Mouse (Mus musculus) cerebellum, adult 9-10 months (tissue): ENCODE data around the gene Wdr45b.
"Not testable (repeated sequence)": the region's sequence is repeated elsewhere in the genome, so short reads cannot be mapped to it uniquely, and the experiment has no call there.

Source experiments
- DNase-seq: peaks from one replicate; pipeline ENCODE4 v3.0.0; 2022

The Wdr45b gene

GRCm38 (mm10) chr11:121326681-121327080 lies 27.6 kb downstream of the Wdr45b start:
- DNase-seq: no peak

DNA sequence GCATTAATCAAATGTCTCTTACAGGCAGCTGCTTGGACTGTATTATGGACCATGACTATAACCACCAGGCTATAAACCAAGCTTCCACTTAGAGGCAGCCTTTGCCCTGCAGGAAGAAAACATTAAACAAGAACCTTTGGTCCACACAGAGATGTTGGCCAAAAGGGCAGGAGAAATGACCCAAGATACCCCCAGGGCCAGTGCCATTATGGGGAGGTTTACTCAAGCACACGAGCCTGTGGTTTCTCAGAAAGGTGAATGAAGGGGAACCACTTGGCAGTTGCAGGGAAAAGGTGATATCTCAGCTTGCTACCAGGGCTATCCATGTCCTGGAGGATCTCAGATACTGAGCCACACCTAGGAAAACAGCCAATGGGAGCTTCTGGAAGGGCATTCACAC lies 28.2 kb downstream of the Wdr45b start:
- no peak for DNase-seq

DNA sequence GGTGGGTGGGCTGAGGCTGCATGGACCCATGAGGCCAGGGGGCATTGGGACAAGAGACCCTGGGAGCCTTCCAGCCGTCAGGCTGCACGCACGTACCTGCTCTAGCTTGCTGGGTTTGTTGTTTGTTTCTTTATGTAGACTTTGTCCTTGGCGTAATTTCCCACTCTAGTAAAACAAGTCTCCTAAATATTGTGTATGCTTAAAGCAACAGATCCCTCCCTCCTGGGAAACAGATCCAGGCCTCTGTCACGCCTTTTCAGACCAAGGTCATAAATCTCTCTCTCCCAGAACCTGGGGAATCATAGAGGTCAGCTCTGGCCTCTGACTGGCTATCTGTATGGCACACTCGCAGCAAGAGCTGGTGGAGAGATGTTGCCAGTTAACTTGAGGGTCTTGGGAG lies 46.5 kb downstream of the Wdr45b start:
- DNase-seq: not testable (repeated sequence)

- DNase-seq: no peak
Measured at GRCm38 (mm10) chr11:121306608-121307007, 47.6 kb downstream of the Wdr45b start.

GRCm38 (mm10) chr11:121305371-121305770 lies 48.9 kb downstream of the Wdr45b start:
- DNase-seq: no peak

DNA sequence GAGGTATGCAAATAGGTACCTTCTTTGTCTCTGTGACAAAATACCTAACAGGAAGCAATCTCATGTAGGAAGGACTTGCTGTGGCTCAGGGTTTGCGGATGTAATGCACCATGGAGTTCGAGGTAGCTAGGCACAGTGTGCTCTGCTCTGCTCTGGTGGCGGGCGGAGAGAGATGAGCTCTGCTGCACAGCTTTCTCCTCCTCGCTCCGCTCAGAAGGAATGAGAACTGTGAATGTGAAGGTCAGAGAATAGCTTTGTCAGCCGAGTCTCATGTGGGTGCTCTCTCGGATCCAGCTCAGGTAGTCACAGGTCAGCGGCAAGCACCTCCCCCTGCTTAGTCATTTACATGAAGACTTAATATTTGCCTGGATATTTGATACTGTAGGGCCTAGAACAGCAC lies 54.0 kb downstream of the Wdr45b start:
- no peak for DNase-seq

DNA sequence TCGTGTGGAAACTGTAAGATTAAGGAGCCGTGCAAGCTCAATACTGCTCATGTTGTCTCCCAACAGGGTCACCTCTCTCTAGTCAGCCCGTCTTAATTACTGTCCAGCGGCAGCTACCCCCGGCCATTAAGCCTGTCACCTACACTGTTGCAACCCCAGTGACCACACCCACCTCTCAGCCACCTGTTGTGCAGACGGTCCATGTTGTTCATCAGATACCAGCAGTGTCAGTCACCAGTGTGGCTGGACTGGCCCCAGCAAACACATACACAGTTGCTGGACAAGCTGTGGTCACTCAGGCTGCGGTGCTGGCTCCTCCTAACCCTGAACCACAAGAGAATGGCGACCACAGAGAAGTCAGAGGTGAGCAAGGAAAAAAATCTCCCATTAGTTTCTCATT lies 55.8 kb downstream of the Wdr45b start:
- DNase-seq: no peak

DNA sequence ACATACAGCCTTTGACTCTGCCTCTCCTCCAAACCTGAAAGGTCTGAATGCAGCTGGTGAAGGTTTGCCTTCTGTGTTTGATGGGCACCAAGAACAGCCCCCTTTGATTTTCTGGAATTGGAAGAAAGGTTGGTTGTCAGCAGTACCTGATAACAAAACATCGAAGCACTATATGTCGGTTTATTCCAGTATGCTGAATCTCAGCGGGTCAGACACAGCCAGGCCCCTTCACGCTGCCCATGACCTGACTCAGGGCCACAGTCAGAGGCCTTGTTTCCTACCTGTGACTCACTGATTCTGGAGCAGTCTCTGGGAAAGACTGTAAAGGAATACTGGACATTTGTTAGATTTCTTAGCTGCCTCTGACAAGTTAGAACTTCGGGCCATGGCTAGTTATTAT lies 59.5 kb downstream of the Wdr45b start:
- no peak for DNase-seq

DNA sequence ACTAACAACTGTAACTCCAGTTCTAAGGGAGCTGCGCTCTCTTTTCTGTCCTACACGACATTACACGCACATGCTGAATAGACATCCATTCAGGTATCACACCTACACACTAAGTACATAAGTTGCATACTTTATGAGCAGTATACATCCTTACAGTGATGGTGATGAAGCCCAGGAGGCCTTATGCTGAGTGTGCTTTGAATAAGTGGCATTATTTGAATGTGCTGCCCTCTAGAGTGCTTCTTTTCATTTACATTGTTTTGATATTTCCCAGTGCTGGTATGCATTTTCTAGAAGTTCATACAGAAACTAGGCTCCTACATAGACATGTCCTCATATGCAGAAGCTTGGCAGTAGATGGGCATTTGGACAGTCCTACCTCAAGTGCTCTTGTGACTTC lies 64.4 kb downstream of the Wdr45b start:
- DNase-seq: no peak

DNA sequence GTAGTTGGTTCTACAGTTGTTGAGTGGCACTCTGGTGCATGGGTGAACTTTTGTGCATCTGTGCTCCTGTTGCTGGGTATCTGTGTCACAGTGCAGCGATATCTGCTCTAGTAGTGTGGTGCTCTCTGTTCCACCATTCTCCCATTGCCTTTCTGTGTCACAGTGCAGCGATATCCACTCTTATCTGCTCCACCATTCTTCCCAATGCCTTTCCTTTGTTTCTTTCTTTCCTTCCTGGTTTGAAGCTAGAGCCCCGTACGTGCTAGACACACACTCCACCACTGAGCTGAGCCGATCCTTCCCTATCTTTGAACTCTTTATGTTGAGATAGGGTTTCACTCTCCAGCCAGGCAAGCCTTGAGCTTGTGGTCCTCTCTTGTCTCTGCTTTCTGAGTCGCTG lies 71.3 kb downstream of the Wdr45b start:
- no peak for DNase-seq

DNA sequence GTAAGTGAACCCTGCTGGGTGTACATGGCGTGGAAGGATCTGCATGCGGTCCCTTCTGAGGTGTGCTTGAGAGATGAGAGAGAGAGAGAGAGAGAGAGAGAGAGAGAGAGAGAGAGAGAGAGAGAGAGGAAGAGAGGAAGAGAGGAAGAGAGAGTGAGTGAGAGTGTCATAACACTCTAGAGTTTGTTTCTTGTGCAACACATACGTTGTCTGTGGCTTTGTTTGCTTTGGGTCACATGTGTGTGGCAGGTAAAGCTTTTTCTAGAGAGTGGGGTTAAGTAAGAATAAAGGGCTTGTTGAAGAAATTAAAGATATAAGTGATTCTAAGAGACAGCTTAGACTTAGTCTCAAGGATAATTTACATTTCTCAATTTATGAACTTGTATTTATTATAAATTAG lies 76.2 kb downstream of the Wdr45b start:
- DNase-seq: no peak

DNA sequence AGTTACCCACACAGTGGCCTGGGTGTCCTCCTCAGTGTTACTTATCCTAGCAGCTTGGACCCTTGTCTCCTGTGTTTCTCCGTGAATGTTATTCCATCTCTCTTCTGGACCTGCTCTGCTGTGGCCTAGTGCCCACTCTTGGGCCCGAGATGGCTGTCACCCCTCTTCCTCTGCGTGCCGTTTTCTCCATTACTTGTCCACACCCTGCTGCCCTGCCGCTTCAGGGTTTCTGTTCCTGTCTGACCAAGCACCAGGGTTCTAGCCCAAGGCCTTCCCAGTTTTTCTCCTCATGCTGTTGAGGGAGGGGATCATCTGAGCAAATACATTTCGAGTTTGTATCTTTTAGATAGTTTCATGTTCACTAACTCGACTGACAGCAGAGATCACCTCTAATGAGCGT lies 76.7 kb downstream of the Wdr45b start:
- no peak for DNase-seq
